In the genomic region with DNA sequence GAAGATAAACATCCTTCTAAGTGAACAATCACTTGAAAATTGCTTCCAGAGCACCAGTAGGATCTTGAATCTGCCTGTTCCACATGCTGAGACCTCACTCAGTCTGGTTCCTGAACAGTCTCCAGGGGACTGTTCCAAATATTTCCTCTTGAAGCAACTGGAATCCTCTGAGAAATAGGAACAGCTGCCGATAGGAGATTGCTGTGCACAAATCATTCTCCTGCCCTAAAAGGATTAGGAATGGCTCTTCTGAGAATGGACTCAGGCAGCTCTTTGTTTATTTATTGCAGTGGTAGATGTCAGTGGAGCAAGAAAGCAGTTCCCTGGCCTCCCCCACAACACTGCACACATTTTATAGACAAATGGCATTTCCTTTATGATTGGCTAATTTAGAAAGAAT, we compare ENCODE assay signal across 31 mouse cellular contexts. TPM values are rescaled to one million over a fixed set of nuclear protein-coding genes. Genes with fewer than 3 reads are reported as not detected.
DNase-seq lines count a peak whose midpoint lies in the region; ATAC-seq lines count a peak whose summit lies in the region.
"Had no signal": no experiment of that assay in that cellular context is flagged by ENCODE, and none has a peak within 500 bp of the region (broad histone marks: within the 10 kb centered on the region; RNA-seq: fewer than 3 reads in every experiment).

No protein-coding gene starts in this region.

- no peak overlapping the region for H3K4me2 ChIP-seq in neural tube, embryonic 13.5 days
- no peak overlapping the region for H3K4me2 ChIP-seq in neural tube, embryonic 15.5 days
- H3K4me2 ChIP-seq: limb, embryonic 13.5 days; liver, embryonic 13.5 days; lung, embryonic 15.5 days had no signal

- H3K27ac ChIP-seq in neural tube, embryonic 13.5 days (replicated peaks): no peak overlapping the region
- no peak overlapping the region for H3K27ac ChIP-seq in neural tube, embryonic 15.5 days (replicated peaks)
- H3K27ac ChIP-seq: limb, embryonic 13.5 days; liver, embryonic 13.5 days; lung, embryonic 15.5 days; stomach, postnatal 0 days had no signal

- H3K36me3 ChIP-seq in neural tube, embryonic 13.5 days: no peaks in the 10 kb centered on the region
- H3K36me3 ChIP-seq in neural tube, embryonic 15.5 days: no peaks in the 10 kb centered on the region
- H3K36me3 ChIP-seq: G1E; limb, embryonic 13.5 days; liver, embryonic 13.5 days; lung, embryonic 15.5 days had no signal

- H3K4me1 ChIP-seq in neural tube, embryonic 13.5 days (replicated peaks): peaks cover 10% of the 10 kb centered on the region; the same call in 1 of the 2 replicates
- 0 out of 2 replicates have a peak, but pooled peaks cover 4% of the 10 kb centered on the region for H3K4me1 ChIP-seq in neural tube, embryonic 15.5 days
- H3K4me1 ChIP-seq: liver, embryonic 13.5 days; lung, embryonic 15.5 days; megakaryocyte, embryonic 14.5 days had no signal

- WGBS in neural tube, embryonic 13.5 days: 15% methylated on average over 1 of the region's 1 CpGs
- WGBS in neural tube, embryonic 15.5 days: 3% methylated on average over 1 of the region's 1 CpGs

- intact Hi-C loops in heart, postnatal 10 days (cut with DNase I): no loop called here
- intact Hi-C loops in heart, postnatal 25 days (cut with DNase I): no loop called here

- DNase-seq in heart, postnatal 10 days: peak; percentile 7 to 13
- no peak for DNase-seq in heart, postnatal 25 days (ENCODE audit: low spot score)
- peak; percentile 4 for DNase-seq in lung, postnatal 10 days
- DNase-seq in lung, postnatal 14 days: no peak
- DNase-seq in c-Kit-positive CD71-positive TER-119-positive erythroid progenitor cells, embryonic 14.5 days (ENCODE audit: low spot score): no peak
- DNase-seq: adrenal gland, postnatal 36 days; B cell, adult 2 months; cerebellum, adult 18-20 months; cerebellum, postnatal 14 days; forebrain, postnatal 0 days; gastrocnemius, postnatal 25 days; kidney, adult 9 months; kidney, postnatal 36 days; layer of hippocampus, postnatal 36 days; liver, embryonic 13.5 days; right cerebral cortex, postnatal 14 days; thymus, adult 2 months; thymus, postnatal 4 days had no signal

- H3K4me3 ChIP-seq in neural tube, embryonic 13.5 days: no peak overlapping the region
- no peak overlapping the region for H3K4me3 ChIP-seq in neural tube, embryonic 15.5 days (replicated peaks)
- H3K4me3 ChIP-seq: limb, embryonic 13.5 days; liver, embryonic 13.5 days; lung, embryonic 15.5 days; megakaryocyte, embryonic 14.5 days; myocyte had no signal

- H3K9me3 ChIP-seq in neural tube, embryonic 13.5 days: no peaks in the 10 kb centered on the region
- no peaks in the 10 kb centered on the region for H3K9me3 ChIP-seq in neural tube, embryonic 15.5 days (replicated peaks)
- H3K9me3 ChIP-seq: G1E; limb, embryonic 13.5 days; liver, embryonic 13.5 days; lung, embryonic 15.5 days; megakaryocyte, embryonic 14.5 days had no signal

- no peaks in the 10 kb centered on the region for H3K27me3 ChIP-seq in neural tube, embryonic 13.5 days
- no peaks in the 10 kb centered on the region for H3K27me3 ChIP-seq in neural tube, embryonic 15.5 days (replicated peaks)
- H3K27me3 ChIP-seq: CH12.LX; liver, embryonic 13.5 days; lung, embryonic 15.5 days; megakaryocyte, embryonic 14.5 days had no signal

- peak; percentile 50; the same call in 1 of the 2 replicates for ATAC-seq in neural tube, embryonic 13.5 days (ENCODE audit: low read depth)
- ATAC-seq in neural tube, embryonic 15.5 days (ENCODE audit: low FRiP score): no peak
- ATAC-seq: forebrain, postnatal 0 days; hindbrain, embryonic 16.5 days; intestine, embryonic 16.5 days; Patski had no signal

- H3K9ac ChIP-seq in neural tube, embryonic 13.5 days: no peak overlapping the region
- no peak overlapping the region for H3K9ac ChIP-seq in neural tube, embryonic 15.5 days (replicated peaks)
- H3K9ac ChIP-seq: forebrain, postnatal 0 days; limb, embryonic 13.5 days; liver, embryonic 13.5 days; lung, embryonic 15.5 days had no signal

RNA-seq across cellular contexts. Expression of a gene that starts 10.9 kb away (rescaled TPM):
- 1 to 10 TPM; 1.3 to 1.4 TPM for total RNA-seq in heart, postnatal 10 days (2021)
- under 1 TPM; 0.57 to 0.70 TPM for total RNA-seq in heart, postnatal 25 days (2021)
- 11.3 and 12.1 TPM in 2 replicates for polyA plus RNA-seq in neural tube, embryonic 13.5 days (2015; fragmentation: Nextera tagmentation; extraction: Ambion mirVana)
- 7.8 and 10.2 TPM in 2 replicates for polyA plus RNA-seq in neural tube, embryonic 15.5 days (2015; fragmentation: Nextera tagmentation; extraction: Ambion mirVana)
- total RNA-seq: hematopoietic stem cell, adult 5-6 weeks had no signal
- polyA plus RNA-seq: G1E, myocyte had no signal

Comparison
In these comparisons a context has a peak if more than half of its experiments do, and no peak if none do; other contexts are left out.
1. DNase-seq: peak in heart, postnatal 10 days (2 of 2) and lung, postnatal 10 days (single experiment); none in heart, postnatal 25 days (single experiment), lung, postnatal 14 days (single experiment) and c-Kit-positive CD71-positive TER-119-positive erythroid progenitor cells, embryonic 14.5 days (single experiment).